Mouse (Mus musculus) intestine, embryonic 15.5 days (tissue): ENCODE results near the gene Ncbp3. TPM values are rescaled to one million over a fixed set of nuclear protein-coding genes. Genes with fewer than 3 reads are reported as not detected.

Experiments
- ATAC-seq: fragments of 200-750 bp; cut with Nextera tagmentation; 2 replicates; pipeline ENCODE4 v1.8.0; 2017; ENCODE audit warnings: moderate TSS enrichment, moderate library complexity
- H3K27ac ChIP-seq: fragments of 300-500 bp; sonication (generic); 2 replicates; pipeline ENCODE4 v1.5.1; 2015; ENCODE audit warnings: mild to moderate bottlenecking, inconsistent platforms
- H3K27me3 ChIP-seq: fragments of 300-500 bp; sonication (generic); replicated peaks from 2 replicates; pipeline ENCODE4 v1.6.1; 2015; ENCODE audit warnings: inconsistent platforms
- H3K36me3 ChIP-seq: fragments of 300-500 bp; sonication (generic); 2 replicates; pipeline ENCODE4 v1.6.1; 2015; ENCODE audit warnings: inconsistent platforms
- H3K4me1 ChIP-seq: fragments of 300-500 bp; sonication (generic); replicated peaks from 2 replicates; pipeline ENCODE4 v1.6.1; 2015; ENCODE audit warnings: inconsistent platforms
- H3K4me2 ChIP-seq: fragments of 300-500 bp; sonication (generic); replicated peaks from 2 replicates; pipeline ENCODE4 v1.6.1; 2015; ENCODE audit warnings: mild to moderate bottlenecking, inconsistent platforms
- H3K4me3 ChIP-seq: fragments of 300-500 bp; sonication (generic); replicated peaks from 2 replicates; pipeline ENCODE4 v1.5.1; 2015; ENCODE audit warnings: inconsistent platforms
- H3K9ac ChIP-seq: fragments of 300-500 bp; sonication (generic); 2 replicates; pipeline ENCODE4 v1.6.1; 2015; ENCODE audit warnings: inconsistent platforms
- H3K9me3 ChIP-seq: fragments of 300-500 bp; sonication (generic); 2 replicates; pipeline ENCODE4 v1.6.1; 2016; ENCODE audit warnings: inconsistent platforms
- WGBS: fragments of 180-500 bp; shearing (Covaris S2); methylation state at CpG from one replicate; pipeline ENCODE4 v1.1.7; 2015; 5-methylcytosine and 5-hydroxymethylcytosine counted together
- polyA plus RNA-seq: library from polyadenylated mRNA; unstranded; fragments of >200 nt; fragmentation: Nextera tagmentation; extraction: Ambion mirVana; gene quantifications from 2 replicates; pipeline ENCODE4 v1.2.1, GENCODE M21; 2015

The Ncbp3 gene
- polyA plus RNA-seq, 1 experiment from 2014 or later, result 9.3 TPM

GRCm38 (mm10) chr11:73037691-73038090 is 9.9 kb upstream of the Ncbp3 start:
- no peak overlapping the region for H3K4me3 ChIP-seq
- H3K36me3 ChIP-seq, result 0 out of 2 replicates have a peak, but pooled peaks cover 3% of the 10 kb centered on the region
- H3K27me3 ChIP-seq, result no peaks in the 10 kb centered on the region
- WGBS, result 91% methylated on average over 3 of the region's 3 CpGs
- ATAC-seq, result no peak
- no peak overlapping the region for H3K4me2 ChIP-seq
- H3K9ac ChIP-seq, result no peak overlapping the region
- no peaks in the 10 kb centered on the region for H3K9me3 ChIP-seq
- H3K4me1 ChIP-seq, result peaks cover 6% of the 10 kb centered on the region
- no peak overlapping the region for H3K27ac ChIP-seq

GRCm38 (mm10) chr11:73039102-73039799 is 8.3 kb upstream of the Ncbp3 start:
- WGBS, result 56% methylated on average over 9 of the region's 9 CpGs
- no peak for ATAC-seq
- no peak overlapping the region for H3K27ac ChIP-seq
- H3K9me3 ChIP-seq, result no peaks in the 10 kb centered on the region
- 0 out of 2 replicates have a peak, but pooled peaks cover 3% of the 10 kb centered on the region for H3K36me3 ChIP-seq
- H3K4me2 ChIP-seq, result no peak overlapping the region
- no peak overlapping the region for H3K4me3 ChIP-seq
- no peak overlapping the region for H3K9ac ChIP-seq
- peaks cover 6% of the 10 kb centered on the region for H3K4me1 ChIP-seq
- no peaks in the 10 kb centered on the region for H3K27me3 ChIP-seq

- H3K27me3 ChIP-seq, result no peaks in the 10 kb centered on the region
- peaks cover 9% of the 10 kb centered on the region for H3K4me1 ChIP-seq
- H3K4me2 ChIP-seq, result no peak overlapping the region
- H3K9ac ChIP-seq, result no peak overlapping the region
- H3K9me3 ChIP-seq, result no peaks in the 10 kb centered on the region
- H3K36me3 ChIP-seq, result no peaks in the 10 kb centered on the region
- ATAC-seq, result no peak
- no peak overlapping the region for H3K4me3 ChIP-seq
- H3K27ac ChIP-seq, result no peak overlapping the region
- WGBS, result 44% methylated on average over 6 of the region's 6 CpGs
Observed at GRCm38 (mm10) chr11:73044229-73044755, 3.3 kb upstream of the Ncbp3 start.

GRCm38 (mm10) chr11:73044789-73045188 is 2.8 kb upstream of the Ncbp3 start:
- Histone ChIP-seq H3K27ac (no peak overlapping the region), H3K4me2 (no peak overlapping the region), H3K9me3 (no peaks in the 10 kb centered on the region), H3K9ac (no peak overlapping the region), H3K4me3 (no peak overlapping the region), H3K27me3 (no peaks in the 10 kb centered on the region), H3K4me1 (peaks cover 9% of the 10 kb centered on the region), H3K36me3 (no peaks in the 10 kb centered on the region)
- no peak for ATAC-seq
- 66% methylated on average over 4 of the region's 4 CpGs for WGBS

GRCm38 (mm10) chr11:73048030-73048876 is 670 bp downstream of the Ncbp3 start:
- peak overlapping the region; percentile 98 for H3K9ac ChIP-seq
- peak overlapping the region; percentile 91 for H3K27ac ChIP-seq
- no peaks in the 10 kb centered on the region for H3K27me3 ChIP-seq
- H3K9me3 ChIP-seq, result no peaks in the 10 kb centered on the region
- 1% methylated on average over 55 of the region's 55 CpGs for WGBS
- H3K4me3 ChIP-seq, result peak overlapping the region; percentile 88
- peaks cover 9% of the 10 kb centered on the region for H3K4me1 ChIP-seq
- ATAC-seq, result peak; percentile 85
- peaks cover 6% of the 10 kb centered on the region; the same call in 1 of the 2 replicates for H3K36me3 ChIP-seq
- H3K4me2 ChIP-seq, result peak overlapping the region; percentile 71

- WGBS, result 4% methylated on average over 4 of the region's 4 CpGs
- Histone ChIP-seq H3K9ac (0 out of 2 replicates have a peak overlapping the region, but pooled peaks have one; percentile 15), H3K27ac (no peak overlapping the region)
Observed at GRCm38 (mm10) chr11:73049335-73049734, 1.8 kb downstream of the Ncbp3 start.

GRCm38 (mm10) chr11:73052795-73053194 is 5.2 kb downstream of the Ncbp3 start:
- WGBS, result 90% methylated on average over 1 of the region's 1 CpGs
- no peak for ATAC-seq
- H3K27me3 ChIP-seq, result no peaks in the 10 kb centered on the region
- H3K4me2 ChIP-seq, result no peak overlapping the region
- no peak overlapping the region for H3K27ac ChIP-seq
- H3K9ac ChIP-seq, result no peak overlapping the region
- no peaks in the 10 kb centered on the region for H3K9me3 ChIP-seq
- no peak overlapping the region for H3K4me3 ChIP-seq
- H3K4me1 ChIP-seq, result peaks cover 4% of the 10 kb centered on the region
- H3K36me3 ChIP-seq, result peaks cover 17% of the 10 kb centered on the region

More at GRCm38 (mm10) chr11:73049335-73049734, 1.8 kb downstream of the Ncbp3 start:
- Histone ChIP-seq H3K9me3 (no peaks in the 10 kb centered on the region), H3K27me3 (no peaks in the 10 kb centered on the region), H3K4me3 (peak overlapping the region; percentile 88; the same call in 1 of the 2 replicates), H3K4me2 (peak overlapping the region; percentile 71), H3K36me3 (peaks cover 10% of the 10 kb centered on the region; the same call in 1 of the 2 replicates), H3K4me1 (peaks cover 9% of the 10 kb centered on the region)
- ATAC-seq, result no peak

GRCm38 (mm10) chr11:73057701-73058100 is 10.1 kb downstream of the Ncbp3 start:
- Histone ChIP-seq H3K27ac (no peak overlapping the region), H3K4me3 (no peak overlapping the region), H3K9ac (no peak overlapping the region), H3K9me3 (no peaks in the 10 kb centered on the region), H3K36me3 (peaks cover 11% of the 10 kb centered on the region; the same call in 1 of the 2 replicates), H3K4me1 (no peaks in the 10 kb centered on the region), H3K4me2 (no peak overlapping the region), H3K27me3 (no peaks in the 10 kb centered on the region)
- WGBS, result 81% methylated on average over 5 of the region's 5 CpGs
- no peak for ATAC-seq

GRCm38 (mm10) chr11:73059630-73060029 is 12.0 kb downstream of the Ncbp3 start:
- no peaks in the 10 kb centered on the region for H3K4me1 ChIP-seq
- no peaks in the 10 kb centered on the region for H3K27me3 ChIP-seq
- WGBS, result 86% methylated on average over 3 of the region's 3 CpGs
- no peak overlapping the region for H3K27ac ChIP-seq
- H3K36me3 ChIP-seq, result peaks cover 8% of the 10 kb centered on the region; the same call in 1 of the 2 replicates
- no peak overlapping the region for H3K4me2 ChIP-seq
- no peak overlapping the region for H3K4me3 ChIP-seq
- no peak overlapping the region for H3K9ac ChIP-seq
- ATAC-seq, result no peak
- H3K9me3 ChIP-seq, result no peaks in the 10 kb centered on the region

GRCm38 (mm10) chr11:73061413-73061812 is 13.8 kb downstream of the Ncbp3 start:
- H3K36me3 ChIP-seq, result 0 out of 2 replicates have a peak, but pooled peaks cover 3% of the 10 kb centered on the region
- no peak overlapping the region for H3K9ac ChIP-seq
- H3K4me2 ChIP-seq, result no peak overlapping the region
- H3K4me1 ChIP-seq, result no peaks in the 10 kb centered on the region
- H3K4me3 ChIP-seq, result no peak overlapping the region
- no peaks in the 10 kb centered on the region for H3K9me3 ChIP-seq
- ATAC-seq, result no peak
- no peaks in the 10 kb centered on the region for H3K27me3 ChIP-seq
- 86% methylated on average over 3 of the region's 3 CpGs for WGBS
- no peak overlapping the region for H3K27ac ChIP-seq

GRCm38 (mm10) chr11:73071839-73072238 is 24.3 kb downstream of the Ncbp3 start:
- WGBS, result 89% methylated on average over 3 of the region's 3 CpGs
- peaks cover 38% of the 10 kb centered on the region for H3K36me3 ChIP-seq

GRCm38 (mm10) chr11:73076295-73076694 is 28.7 kb downstream of the Ncbp3 start:
- Histone ChIP-seq H3K27me3 (no peaks in the 10 kb centered on the region), H3K9ac (no peak overlapping the region), H3K27ac (no peak overlapping the region), H3K4me3 (no peak overlapping the region), H3K4me1 (no peaks in the 10 kb centered on the region), H3K36me3 (peaks cover 35% of the 10 kb centered on the region), H3K9me3 (no peaks in the 10 kb centered on the region), H3K4me2 (no peak overlapping the region)
- ATAC-seq, result no peak
- 92% methylated on average over 4 of the region's 4 CpGs for WGBS

More at GRCm38 (mm10) chr11:73071839-73072238, 24.3 kb downstream of the Ncbp3 start:
- Histone ChIP-seq H3K4me3 (no peak overlapping the region), H3K27me3 (no peaks in the 10 kb centered on the region), H3K4me1 (no peaks in the 10 kb centered on the region), H3K9ac (no peak overlapping the region), H3K4me2 (no peak overlapping the region), H3K9me3 (no peaks in the 10 kb centered on the region), H3K27ac (no peak overlapping the region)
- no peak for ATAC-seq
